In the genomic region with DNA sequence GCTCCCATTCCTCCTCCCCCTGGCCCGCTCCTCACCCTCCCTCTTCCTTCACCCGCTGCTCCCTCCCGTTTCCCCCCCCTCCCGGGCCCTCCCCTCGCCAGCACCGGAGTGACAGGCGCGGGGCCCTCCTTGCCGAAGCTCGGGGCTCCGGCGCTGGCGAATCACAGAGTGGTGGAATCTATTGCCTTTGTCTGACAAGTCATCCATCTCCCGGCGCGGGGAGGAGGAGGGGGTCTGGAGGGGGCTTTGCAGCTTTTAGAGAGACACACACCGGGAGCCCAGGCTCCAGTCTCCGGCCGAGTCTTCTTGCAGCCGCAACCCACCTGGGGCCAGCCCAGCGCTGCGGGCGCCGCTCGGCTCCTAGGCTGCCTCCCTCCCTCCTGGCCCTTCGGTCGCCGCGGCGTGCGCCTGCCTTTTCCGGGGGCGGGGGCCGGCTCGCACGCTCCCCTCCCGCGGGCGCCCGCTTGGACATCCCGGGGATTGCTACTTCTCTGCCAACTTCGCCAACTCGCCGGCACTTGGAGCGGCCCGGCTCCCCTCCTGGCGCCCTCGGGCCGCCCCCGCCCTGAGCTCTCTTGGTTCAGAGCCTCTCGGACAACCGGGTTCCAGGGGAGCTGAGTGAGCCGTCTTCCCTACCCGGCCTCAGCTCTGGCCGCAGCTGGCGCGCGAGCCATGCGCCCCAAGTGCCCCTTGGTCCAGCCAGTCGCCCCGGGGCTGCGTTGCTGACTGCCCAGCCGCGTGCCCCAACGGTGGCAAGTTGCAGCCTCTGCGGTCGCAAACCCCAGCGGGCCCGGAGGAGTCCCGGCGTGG, we compare ENCODE assay signal across 7 mouse cellular contexts. TPM values are rescaled to one million over a fixed set of nuclear protein-coding genes. Genes with fewer than 3 reads are reported as not detected.
A peak's percentile ranks its signal among the peaks of the same experiment; 100 is the strongest.
DNase-seq lines count a peak whose midpoint lies in the region; ATAC-seq and TF ChIP-seq lines count a peak whose summit lies in the region.

No protein-coding gene starts in this region.

- H3K4me3 ChIP-seq in ES-E14 (ENCODE audit: insufficient read depth in 1 of 2, low read depth in 1 of 2, low read length in 2 of 2, poor library complexity in 1 of 2, severe bottlenecking in 1 of 2), result peak overlapping the region; percentile 45 to 57
- H3K4me3 ChIP-seq in hindbrain, embryonic 14.5 days (replicated peaks; ENCODE audit: low read length), result peak overlapping the region; percentile 47
- peak overlapping the region; percentile 38 for H3K4me3 ChIP-seq in liver, embryonic 13.5 days (replicated peaks)

- H3K27ac ChIP-seq in ES-E14 (ENCODE audit: insufficient read depth, low read depth, low read length, poor library complexity, severe bottlenecking), result no peak overlapping the region
- H3K27ac ChIP-seq in hindbrain, embryonic 14.5 days, result peak overlapping the region; percentile 89
- no peak overlapping the region for H3K27ac ChIP-seq in liver, embryonic 13.5 days

- H3K4me2 ChIP-seq in hindbrain, embryonic 14.5 days (replicated peaks), result peak overlapping the region; percentile 55
- peak overlapping the region; percentile 56 for H3K4me2 ChIP-seq in liver, embryonic 13.5 days

- no peak for DNase-seq in ES-E14 (ENCODE audit: low read depth, low spot score)
- peak; percentile 60 for DNase-seq in brain, embryonic 14.5 days (ENCODE audit: low read depth)
- DNase-seq in hindbrain, embryonic 14.5 days (ENCODE audit: low spot score), result peak; percentile 67
- DNase-seq in liver, embryonic 13.5 days, result no peak
- no peak for DNase-seq in cerebellum, adult 9-11 months
- no peak for DNase-seq in cerebellum, adult 11 months

- H3K9ac ChIP-seq in ES-E14 (ENCODE audit: insufficient read depth, low read depth, low read length, poor library complexity, severe bottlenecking), result peak overlapping the region; percentile 14; the same call in 1 of the 2 replicates
- H3K9ac ChIP-seq in hindbrain, embryonic 14.5 days, result peak overlapping the region; percentile 71
- no peak overlapping the region for H3K9ac ChIP-seq in liver, embryonic 13.5 days

- peaks cover 75% of the 10 kb centered on the region for H3K27me3 ChIP-seq in hindbrain, embryonic 14.5 days (ENCODE audit: control insufficient read depth, insufficient read depth, low read length)
- peaks cover 100% of the 10 kb centered on the region for H3K27me3 ChIP-seq in liver, embryonic 13.5 days

- peaks cover 0 to 4% of the 10 kb centered on the region in 2 experiments; a peak in 1 of 4 replicates for H3K4me1 ChIP-seq in ES-E14 (ENCODE audit: control insufficient read depth in 2 of 2, insufficient read depth in 2 of 2, low read length in 2 of 2, poor library complexity in 1 of 2)
- peaks cover 13% of the 10 kb centered on the region; the same call in 1 of the 2 replicates for H3K4me1 ChIP-seq in hindbrain, embryonic 14.5 days (replicated peaks; ENCODE audit: control insufficient read depth, insufficient read depth, low read length)
- peaks cover 10% of the 10 kb centered on the region for H3K4me1 ChIP-seq in liver, embryonic 13.5 days (replicated peaks)

- peak; percentile 83 for ATAC-seq in hindbrain, embryonic 14.5 days (ENCODE audit: low FRiP score)
- ATAC-seq in liver, embryonic 13.5 days (ENCODE audit: low read depth), result no peak
- no peak for ATAC-seq in erythroid progenitor cell, adult 5-6 weeks (replicated peaks; ENCODE audit: low FRiP score, poor library complexity, severe bottlenecking)

- TF ChIP-seq CTCF in brain, embryonic 14.5 days (IDR thresholded peaks at IDR 0.05; ENCODE audit: borderline replicate concordance, extremely low read depth, insufficient read depth, insufficient read length), result no peak

- in situ Hi-C loops in ES-E14 (cut with MboI; ENCODE audit: low sequenced_read_pairs in 2 of 2, unreplicated experiment in 2 of 2), result loop anchor here (5.0 to 10.0 kb wide), 2 partner anchors 1152 to 1154 kb away; no protein-coding TSS in a partner anchor

- TF ChIP-seq POLR2A in brain, embryonic 14.5 days (IDR thresholded peaks at IDR 0.05; ENCODE audit: borderline replicate concordance, extremely low read depth, insufficient read depth, insufficient read length, poor library complexity, severe bottlenecking), result no peak

- no peaks in the 10 kb centered on the region for H3K9me3 ChIP-seq in ES-E14 (ENCODE audit: control insufficient read depth, insufficient read depth, low read depth, low read length)
- H3K9me3 ChIP-seq in hindbrain, embryonic 14.5 days (ENCODE audit: control insufficient read depth, low read length), result no peaks in the 10 kb centered on the region
- no peaks in the 10 kb centered on the region for H3K9me3 ChIP-seq in liver, embryonic 13.5 days (replicated peaks)

- no peaks in the 10 kb centered on the region for H3K36me3 ChIP-seq in ES-E14 (ENCODE audit: control insufficient read depth, insufficient read depth, low read length, poor library complexity, severe bottlenecking)
- H3K36me3 ChIP-seq in hindbrain, embryonic 14.5 days (replicated peaks; ENCODE audit: control insufficient read depth, insufficient read depth), result no peaks in the 10 kb centered on the region
- H3K36me3 ChIP-seq in liver, embryonic 13.5 days, result no peaks in the 10 kb centered on the region

- WGBS in hindbrain, embryonic 14.5 days, result under 1% methylated on average over 68 of the region's 71 CpGs
- 2% methylated on average over 71 of the region's 71 CpGs for WGBS in liver, embryonic 13.5 days (ENCODE audit: insufficient replicate concordance)

TF ChIP-seq in ES-E14, 5 proteins besides CTCF, POLR2A, EP300 and RAD21:
- no peak for TF ChIP-seq HCFC1 (IDR thresholded peaks at IDR 0.05; ENCODE audit: borderline replicate concordance, insufficient read depth, low read length)
- no peak for TF ChIP-seq MAFK (IDR thresholded peaks at IDR 0.05; ENCODE audit: insufficient read depth, low read depth, low read length)
- TF ChIP-seq ZNF384 (IDR thresholded peaks at IDR 0.05; ENCODE audit: low read depth, low read length), result no peak
- no peak for TF ChIP-seq ZC3H11A (IDR thresholded peaks at IDR 0.05; ENCODE audit: borderline replicate concordance, low read depth, low read length)
- no peak for TF ChIP-seq CHD2 (IDR thresholded peaks at IDR 0.05; ENCODE audit: low read depth, low read length)
TF ChIP-seq in ES-E14: peak in this region for 0.

RNA-seq across cellular contexts. Expression of a gene that starts 0.8 kb away (rescaled TPM):
- 0.11 TPM in 1 of 2 replicates, not detected in the other for total RNA-seq in ES-E14 (2012; rRNA removed)
- 1.9 and 20.3 TPM in 2 replicates for polyA plus RNA-seq in brain, embryonic 14.5 days (2012; rRNA removed)
- polyA plus RNA-seq in hindbrain, embryonic 14.5 days (2014; fragmentation: Nextera tagmentation; extraction: Ambion mirVana), result 18.7 and 22.1 TPM in 2 replicates
- not detected in 2 replicates for polyA plus RNA-seq in liver, embryonic 13.5 days (2015; fragmentation: Nextera tagmentation; extraction: Ambion mirVana)
- total RNA-seq in erythroid progenitor cell, adult 5-6 weeks (2015; ENCODE audit: low replicate concordance), result not detected in 2 replicates
- total RNA-seq in erythroid progenitor cell, adult 5-6 weeks (2017; ENCODE audit: low replicate concordance), result not detected in 2 replicates

Comparison
In these comparisons a context has a peak if more than half of its experiments do, and no peak if none do; other contexts are left out.
1. DNase-seq: peak in brain, embryonic 14.5 days (single experiment) and hindbrain, embryonic 14.5 days (single experiment); none in ES-E14 (single experiment), liver, embryonic 13.5 days (single experiment), cerebellum, adult 9-11 months (single experiment) and cerebellum, adult 11 months (single experiment).
2. Peak in every context shown above with its lines, with median percentiles within 50 percentile points of each other: H3K4me3 ChIP-seq.